Comparison of ENCODE assay signal across 24 mouse cellular contexts in the genomic region with DNA sequence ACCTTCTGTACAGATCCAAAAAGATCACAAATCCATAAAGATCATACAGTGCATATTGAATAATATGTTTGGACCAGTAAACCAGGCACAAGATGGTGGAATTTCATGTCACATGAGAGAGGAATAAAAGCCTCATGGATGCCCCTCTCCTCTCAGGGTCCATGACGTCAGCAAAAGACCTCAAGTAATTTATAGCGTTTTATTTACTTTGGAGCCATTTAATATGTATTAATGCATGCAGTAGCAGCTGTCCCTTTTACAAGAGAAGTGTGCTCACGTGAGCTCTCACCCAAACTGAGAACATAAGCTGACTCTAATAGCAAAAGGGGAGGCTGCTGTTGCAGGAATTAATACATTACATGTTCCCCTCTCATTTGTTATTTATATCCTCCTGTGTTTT.
A peak's percentile ranks its signal among the peaks of the same experiment; 100 is the strongest.
DNase-seq lines count a peak whose midpoint lies in the region; ATAC-seq lines count a peak whose summit lies in the region.
"Had no signal": no experiment of that assay in that cellular context is flagged by ENCODE, and none has a peak within 500 bp of the region (broad histone marks: within the 10 kb centered on the region; RNA-seq: fewer than 3 reads in every experiment).

No protein-coding gene starts in this region.

- no peak overlapping the region for H3K27ac ChIP-seq in embryonic facial prominence, embryonic 14.5 days (replicated peaks; ENCODE audit: low read depth, low read length)
- H3K27ac ChIP-seq in embryonic facial prominence, embryonic 10.5 days (replicated peaks) = no peak overlapping the region
- H3K27ac ChIP-seq in midbrain, embryonic 12.5 days (replicated peaks) = 0 out of 2 replicates have a peak overlapping the region, but pooled peaks have one; percentile 5
- no peak overlapping the region for H3K27ac ChIP-seq in midbrain, embryonic 16.5 days (ENCODE audit: low read length)
- H3K27ac ChIP-seq in forebrain, embryonic 14.5 days (ENCODE audit: low read depth, low read length) = no peak overlapping the region
- no peak overlapping the region for H3K27ac ChIP-seq in neural tube, embryonic 14.5 days (ENCODE audit: low read depth, low read length)
- H3K27ac ChIP-seq: embryonic facial prominence, embryonic 12.5 days; heart, embryonic 15.5 days; left cerebral cortex, adult 2 months; stomach, postnatal 0 days had no signal

- H3K27me3 ChIP-seq in embryonic facial prominence, embryonic 14.5 days (replicated peaks; ENCODE audit: control insufficient read depth, insufficient read depth, low read length) = no peaks in the 10 kb centered on the region
- no peaks in the 10 kb centered on the region for H3K27me3 ChIP-seq in embryonic facial prominence, embryonic 10.5 days (replicated peaks; ENCODE audit: low read depth, poor library complexity, severe bottlenecking)
- no peaks in the 10 kb centered on the region for H3K27me3 ChIP-seq in midbrain, embryonic 12.5 days
- no peaks in the 10 kb centered on the region for H3K27me3 ChIP-seq in midbrain, embryonic 16.5 days (ENCODE audit: control insufficient read depth, insufficient read depth, low read depth, low read length)
- H3K27me3 ChIP-seq in forebrain, embryonic 14.5 days (replicated peaks; ENCODE audit: control insufficient read depth, insufficient read depth, low read length) = no peaks in the 10 kb centered on the region
- no peaks in the 10 kb centered on the region for H3K27me3 ChIP-seq in neural tube, embryonic 14.5 days (ENCODE audit: control insufficient read depth, insufficient read depth, low read length)
- H3K27me3 ChIP-seq: embryonic facial prominence, embryonic 12.5 days; heart, embryonic 15.5 days had no signal

- H3K4me3 ChIP-seq in embryonic facial prominence, embryonic 14.5 days (ENCODE audit: low read depth, low read length) = no peak overlapping the region
- H3K4me3 ChIP-seq in embryonic facial prominence, embryonic 10.5 days = no peak overlapping the region
- no peak overlapping the region for H3K4me3 ChIP-seq in midbrain, embryonic 12.5 days
- H3K4me3 ChIP-seq in midbrain, embryonic 16.5 days (ENCODE audit: low read depth, low read length) = no peak overlapping the region
- no peak overlapping the region for H3K4me3 ChIP-seq in forebrain, embryonic 14.5 days (ENCODE audit: low read depth, low read length)
- H3K4me3 ChIP-seq in neural tube, embryonic 14.5 days (ENCODE audit: low read depth, low read length) = no peak overlapping the region
- H3K4me3 ChIP-seq: embryonic facial prominence, embryonic 12.5 days; heart, embryonic 15.5 days; left cerebral cortex, adult 2 months had no signal

- WGBS in embryonic facial prominence, embryonic 14.5 days = 45% methylated on average over 3 of the region's 3 CpGs
- WGBS in embryonic facial prominence, embryonic 10.5 days = 60% methylated on average over 3 of the region's 3 CpGs
- WGBS in midbrain, embryonic 12.5 days = 17% methylated on average over 3 of the region's 3 CpGs
- 14% methylated on average over 3 of the region's 3 CpGs for WGBS in midbrain, embryonic 16.5 days
- WGBS in forebrain, embryonic 14.5 days = 18% methylated on average over 3 of the region's 3 CpGs
- 12% methylated on average over 3 of the region's 3 CpGs for WGBS in neural tube, embryonic 14.5 days

- no peaks in the 10 kb centered on the region for H3K4me1 ChIP-seq in embryonic facial prominence, embryonic 14.5 days (ENCODE audit: control insufficient read depth, insufficient read depth, low read length)
- no peaks in the 10 kb centered on the region for H3K4me1 ChIP-seq in embryonic facial prominence, embryonic 10.5 days
- peaks cover 4% of the 10 kb centered on the region; the same call in 1 of the 2 replicates for H3K4me1 ChIP-seq in midbrain, embryonic 12.5 days
- H3K4me1 ChIP-seq in midbrain, embryonic 16.5 days (ENCODE audit: control insufficient read depth, insufficient read depth, low read length) = no peaks in the 10 kb centered on the region
- no peaks in the 10 kb centered on the region for H3K4me1 ChIP-seq in forebrain, embryonic 14.5 days (ENCODE audit: control insufficient read depth, insufficient read depth, low read length)
- H3K4me1 ChIP-seq in neural tube, embryonic 14.5 days (ENCODE audit: control insufficient read depth, insufficient read depth, low read length) = no peaks in the 10 kb centered on the region
- H3K4me1 ChIP-seq: embryonic facial prominence, embryonic 12.5 days; heart, embryonic 15.5 days had no signal

- peak; percentile 8 for DNase-seq in embryonic facial prominence, embryonic 14.5 days (ENCODE audit: low spot score)
- DNase-seq in embryonic facial prominence, embryonic 10.5 days (ENCODE audit: low spot score) = no peak
- peak; percentile 82 for DNase-seq in forebrain, embryonic 14.5 days (ENCODE audit: low spot score)
- DNase-seq in kidney, adult 11 months = no peak
- no peak for DNase-seq in frontal cortex, postnatal 10 days (ENCODE audit: low spot score in 2 of 2)
- DNase-seq: adrenal gland, postnatal 14 days; cerebellum, adult 11-12 months; cerebellum, postnatal 14 days; gastrocnemius, postnatal 36 days; heart, postnatal 4 days; kidney, adult 9 months; kidney, postnatal 36 days; lung, adult 18-20 months; right cerebral cortex, adult 18-20 months had no signal

- H3K9me3 ChIP-seq in embryonic facial prominence, embryonic 14.5 days (ENCODE audit: control insufficient read depth, low read length) = no peaks in the 10 kb centered on the region
- H3K9me3 ChIP-seq in embryonic facial prominence, embryonic 10.5 days = no peaks in the 10 kb centered on the region
- no peaks in the 10 kb centered on the region for H3K9me3 ChIP-seq in midbrain, embryonic 12.5 days
- no peaks in the 10 kb centered on the region for H3K9me3 ChIP-seq in midbrain, embryonic 16.5 days (replicated peaks; ENCODE audit: control insufficient read depth, low read length, poor library complexity, severe bottlenecking)
- H3K9me3 ChIP-seq in forebrain, embryonic 14.5 days (replicated peaks; ENCODE audit: control insufficient read depth, low read length) = no peaks in the 10 kb centered on the region
- H3K9me3 ChIP-seq in neural tube, embryonic 14.5 days (ENCODE audit: control insufficient read depth, low read length) = no peaks in the 10 kb centered on the region
- H3K9me3 ChIP-seq: embryonic facial prominence, embryonic 12.5 days; G1E; heart, embryonic 15.5 days had no signal

- H3K36me3 ChIP-seq in embryonic facial prominence, embryonic 14.5 days (ENCODE audit: control insufficient read depth, insufficient read depth, low read length) = no peaks in the 10 kb centered on the region
- no peaks in the 10 kb centered on the region for H3K36me3 ChIP-seq in embryonic facial prominence, embryonic 10.5 days (replicated peaks)
- no peaks in the 10 kb centered on the region for H3K36me3 ChIP-seq in midbrain, embryonic 12.5 days
- no peaks in the 10 kb centered on the region for H3K36me3 ChIP-seq in midbrain, embryonic 16.5 days (ENCODE audit: control insufficient read depth, insufficient read depth, low read length)
- H3K36me3 ChIP-seq in forebrain, embryonic 14.5 days (ENCODE audit: control insufficient read depth, insufficient read depth, low read length) = no peaks in the 10 kb centered on the region
- no peaks in the 10 kb centered on the region for H3K36me3 ChIP-seq in neural tube, embryonic 14.5 days (ENCODE audit: control insufficient read depth, insufficient read depth, low read length)
- H3K36me3 ChIP-seq: embryonic facial prominence, embryonic 12.5 days; G1E; heart, embryonic 15.5 days had no signal

- ATAC-seq in embryonic facial prominence, embryonic 14.5 days (ENCODE audit: low read depth) = no peak
- ATAC-seq in midbrain, embryonic 12.5 days (ENCODE audit: low FRiP score, low read depth) = peak; percentile 82
- no peak for ATAC-seq in midbrain, embryonic 16.5 days
- peak; percentile 84 for ATAC-seq in forebrain, embryonic 14.5 days
- ATAC-seq in neural tube, embryonic 14.5 days (ENCODE audit: low read depth) = peak; percentile 88
- ATAC-seq: activated CD4-positive, CD25-positive, alpha-beta regulatory T cell, adult 4 months had no signal

- H3K9ac ChIP-seq in embryonic facial prominence, embryonic 14.5 days (ENCODE audit: low read depth, low read length) = no peak overlapping the region
- no peak overlapping the region for H3K9ac ChIP-seq in midbrain, embryonic 12.5 days (replicated peaks)
- H3K9ac ChIP-seq in midbrain, embryonic 16.5 days (ENCODE audit: low read depth, low read length) = no peak overlapping the region
- no peak overlapping the region for H3K9ac ChIP-seq in forebrain, embryonic 14.5 days (ENCODE audit: low read length)
- H3K9ac ChIP-seq in neural tube, embryonic 14.5 days (replicated peaks; ENCODE audit: low read depth, low read length) = no peak overlapping the region
- H3K9ac ChIP-seq: embryonic facial prominence, embryonic 12.5 days; heart, embryonic 15.5 days had no signal

- no peak overlapping the region for H3K4me2 ChIP-seq in embryonic facial prominence, embryonic 14.5 days (ENCODE audit: low read depth, low read length)
- H3K4me2 ChIP-seq in midbrain, embryonic 12.5 days (replicated peaks) = no peak overlapping the region
- no peak overlapping the region for H3K4me2 ChIP-seq in midbrain, embryonic 16.5 days (ENCODE audit: low read length)
- H3K4me2 ChIP-seq in forebrain, embryonic 14.5 days (ENCODE audit: low read length) = no peak overlapping the region
- H3K4me2 ChIP-seq in neural tube, embryonic 14.5 days (ENCODE audit: low read depth, low read length) = no peak overlapping the region
- H3K4me2 ChIP-seq: embryonic facial prominence, embryonic 12.5 days; heart, embryonic 15.5 days; liver, embryonic 11.5 days had no signal

Comparison
In these comparisons a context has a peak if more than half of its experiments do, and no peak if none do; other contexts are left out.
1. ATAC-seq: peak in midbrain, embryonic 12.5 days (single experiment), forebrain, embryonic 14.5 days (single experiment) and neural tube, embryonic 14.5 days (single experiment); none in embryonic facial prominence, embryonic 14.5 days (single experiment) and midbrain, embryonic 16.5 days (single experiment).
2. DNase-seq: peak in embryonic facial prominence, embryonic 14.5 days (single experiment) and forebrain, embryonic 14.5 days (single experiment); none in embryonic facial prominence, embryonic 10.5 days (single experiment), kidney, adult 11 months (single experiment) and frontal cortex, postnatal 10 days (0 of 2).